12 mouse cellular contexts compared by ENCODE assay signal in genomic region chr5:97099954-97100353, GRCm38 (mm10).
"Had no signal": no experiment of that assay in that cellular context is flagged by ENCODE, and none has a peak within 500 bp of the region (broad histone marks: within the 10 kb centered on the region; RNA-seq: fewer than 3 reads in every experiment).

No protein-coding gene starts in this region.

- DNase-seq: left cerebral cortex, postnatal 4 days; liver; liver, embryonic 13.5 days; liver, postnatal 0 days; lung, adult 18-20 months; lung, adult 2 months; lung, embryonic 14.5 days; lung, postnatal 10 days; lung, postnatal 14 days; lung, postnatal 36 days; lung, postnatal 4 days; midbrain, embryonic 14.5 days had no signal
